Mouse (Mus musculus): ENCODE measurements around the gene Dkk1. TPM values are rescaled to one million over a fixed set of nuclear protein-coding genes. Genes with fewer than 3 reads are reported as not detected.

The Dkk1 gene
- 20.1 and 24.5 TPM in 2 replicates for polyA plus RNA-seq (2014; fragmentation: Nextera tagmentation; extraction: Ambion mirVana)

DNA sequence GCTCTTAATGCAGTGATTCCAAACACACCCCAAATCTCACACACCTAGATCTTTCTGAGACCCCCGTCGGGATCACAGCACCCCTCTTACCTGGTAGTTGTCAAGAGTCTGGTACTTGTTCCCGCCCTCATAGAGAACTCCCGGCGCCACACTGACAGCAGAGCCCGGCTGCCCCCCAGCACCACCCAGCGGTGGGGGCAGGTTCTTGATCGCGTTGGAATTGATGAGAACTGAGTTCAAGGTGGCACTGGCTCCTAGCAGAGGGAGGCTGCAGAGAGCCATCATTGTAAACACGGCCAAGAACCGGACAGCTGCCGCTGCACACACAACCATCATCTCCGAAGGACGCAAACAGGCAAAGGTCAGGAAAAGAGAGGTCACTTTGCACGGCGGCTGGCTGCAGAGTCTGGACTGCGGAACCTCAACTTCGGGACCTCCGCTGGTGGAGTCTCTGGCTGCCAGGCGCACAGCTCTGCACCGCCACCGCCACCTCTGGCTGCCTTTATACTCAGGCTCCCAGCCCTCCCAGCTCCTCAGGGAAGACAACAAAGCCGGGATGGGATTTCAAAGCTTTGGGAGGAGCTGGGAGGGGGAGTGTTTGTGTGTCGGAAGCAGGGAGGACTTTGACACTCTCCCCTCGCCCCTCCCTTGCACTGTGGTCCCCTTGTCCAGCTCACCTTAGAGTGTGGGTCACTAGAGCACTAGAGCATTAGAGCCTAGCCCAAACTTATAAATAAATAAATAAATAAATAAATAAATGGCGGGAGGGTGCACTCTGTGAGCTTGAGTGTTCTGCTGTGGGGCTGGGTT is at the start of gene Dkk1:
Dkk1 (minus strand) TSS at position 622 of the 810 bp plus-strand sequence.
- ATAC-seq (replicated peaks; ENCODE audit: insufficient number of reproducible peaks, low FRiP score, low TSS enrichment, low read depth) (peak; percentile 68), DNase-seq (ENCODE audit: low spot score) (peak; percentile 83)
- Histone ChIP-seq H3K36me3 (replicated peaks; ENCODE audit: control insufficient read depth, insufficient read depth, low read depth, low read length) (no peaks in the 10 kb centered on the region), H3K9me3 (replicated peaks; ENCODE audit: control insufficient read depth, low read length) (no peaks in the 10 kb centered on the region), H3K27ac (replicated peaks; ENCODE audit: low read depth, low read length) (no peak within 1 kb of the TSS), H3K27me3 (ENCODE audit: control insufficient read depth, insufficient read depth, low read length) (peaks cover 17% of the 10 kb centered on the region), H3K4me1 (ENCODE audit: control insufficient read depth, insufficient read depth, low read length) (no peaks in the 10 kb centered on the region; the same call in 1 of the 2 replicates), H3K9ac (replicated peaks; ENCODE audit: low read length) (peak within 1 kb of the TSS; percentile 43), H3K4me3 (ENCODE audit: low read depth, low read length) (peak within 1 kb of the TSS; percentile 33), H3K4me2 (ENCODE audit: low read depth, low read length) (peak within 1 kb of the TSS; percentile 60)
- WGBS = under 1% methylated on average over 26 of the region's 26 CpGs

DNA sequence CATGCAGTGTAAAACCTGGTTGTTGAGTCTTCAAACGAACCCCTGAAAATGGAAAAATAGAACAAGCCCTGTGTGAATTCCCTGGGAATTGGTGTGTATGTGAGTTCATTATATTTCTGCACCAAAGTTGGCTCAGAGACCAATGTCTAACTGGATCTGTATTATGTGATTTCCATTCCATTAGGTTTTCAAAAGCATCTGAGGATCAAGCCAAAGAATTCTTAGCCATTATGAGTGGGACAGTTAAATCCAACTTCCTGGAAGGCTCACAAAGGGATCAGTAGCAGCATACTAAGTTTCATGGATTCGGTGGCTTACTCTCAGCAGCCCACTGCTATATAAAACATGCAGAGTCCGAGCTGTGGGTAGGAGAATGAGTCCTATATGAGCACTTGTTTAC is 36.9 kb upstream of the Dkk1 start:
- Histone ChIP-seq H3K36me3 (replicated peaks; ENCODE audit: control insufficient read depth, insufficient read depth, low read depth, low read length) (no peaks in the 10 kb centered on the region), H3K9me3 (replicated peaks; ENCODE audit: control insufficient read depth, low read length) (no peaks in the 10 kb centered on the region), H3K4me1 (ENCODE audit: control insufficient read depth, insufficient read depth, low read length) (no peaks in the 10 kb centered on the region), H3K4me3 (ENCODE audit: low read depth, low read length) (no peak overlapping the region), H3K27ac (replicated peaks; ENCODE audit: low read depth, low read length) (no peak overlapping the region), H3K9ac (replicated peaks; ENCODE audit: low read length) (no peak overlapping the region), H3K27me3 (ENCODE audit: control insufficient read depth, insufficient read depth, low read length) (no peaks in the 10 kb centered on the region), H3K4me2 (ENCODE audit: low read depth, low read length) (no peak overlapping the region)
- no peak for DNase-seq (ENCODE audit: low spot score)
- no peak for ATAC-seq (replicated peaks; ENCODE audit: insufficient number of reproducible peaks, low FRiP score, low TSS enrichment, low read depth)
- WGBS = 81% methylated on average over 3 of the region's 3 CpGs

DNA sequence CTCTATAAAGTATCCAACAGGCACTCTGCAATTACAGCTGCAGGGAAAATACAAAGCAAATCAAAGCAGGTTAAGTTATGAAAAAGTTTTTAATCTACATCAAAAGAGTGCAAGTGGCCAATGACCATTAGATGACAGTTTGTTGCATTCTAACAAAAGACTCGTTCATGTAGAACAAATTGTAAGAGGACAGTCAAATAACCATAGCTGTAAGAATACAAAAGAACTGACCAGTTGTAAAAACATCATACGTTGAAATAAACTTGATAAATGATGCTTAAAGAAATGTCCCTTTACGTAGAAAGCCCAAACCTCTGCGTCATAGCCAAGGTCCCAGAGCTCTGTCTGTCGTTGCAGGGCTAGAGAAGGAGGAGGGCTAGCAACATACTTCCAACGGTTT is 15.1 kb upstream of the Dkk1 start:
- Histone ChIP-seq H3K27me3 (ENCODE audit: control insufficient read depth, insufficient read depth, low read length) (no peaks in the 10 kb centered on the region), H3K4me3 (ENCODE audit: low read depth, low read length) (no peak overlapping the region), H3K9me3 (replicated peaks; ENCODE audit: control insufficient read depth, low read length) (no peaks in the 10 kb centered on the region), H3K27ac (replicated peaks; ENCODE audit: low read depth, low read length) (no peak overlapping the region), H3K36me3 (replicated peaks; ENCODE audit: control insufficient read depth, insufficient read depth, low read depth, low read length) (no peaks in the 10 kb centered on the region), H3K9ac (replicated peaks; ENCODE audit: low read length) (no peak overlapping the region), H3K4me2 (ENCODE audit: low read depth, low read length) (no peak overlapping the region), H3K4me1 (ENCODE audit: control insufficient read depth, insufficient read depth, low read length) (no peaks in the 10 kb centered on the region)
- no peak for ATAC-seq (replicated peaks; ENCODE audit: insufficient number of reproducible peaks, low FRiP score, low TSS enrichment, low read depth)
- DNase-seq (ENCODE audit: low spot score) = no peak
- WGBS = 80% methylated on average over 6 of the region's 6 CpGs

DNA sequence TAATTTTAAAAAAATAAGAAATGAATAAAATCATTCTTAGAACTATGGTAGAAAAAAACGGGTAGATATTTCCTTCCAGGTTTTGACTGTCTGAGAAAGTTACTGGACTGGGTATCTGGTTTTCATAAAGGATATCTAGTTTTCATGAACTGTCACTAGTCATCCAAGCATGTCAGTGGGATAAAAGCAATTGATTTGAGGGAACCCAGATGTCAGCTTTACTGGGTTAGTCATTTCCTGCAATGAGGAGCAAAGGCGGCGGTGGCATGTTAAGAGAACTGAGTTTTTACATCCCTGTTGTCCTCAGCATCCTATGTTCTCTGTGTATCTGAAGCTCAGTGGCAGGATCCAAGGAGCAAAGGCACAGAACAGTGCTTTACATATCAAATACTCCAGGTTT is 14.4 kb upstream of the Dkk1 start:
- Histone ChIP-seq H3K36me3 (replicated peaks; ENCODE audit: control insufficient read depth, insufficient read depth, low read depth, low read length) (no peaks in the 10 kb centered on the region), H3K4me1 (ENCODE audit: control insufficient read depth, insufficient read depth, low read length) (no peaks in the 10 kb centered on the region), H3K4me3 (ENCODE audit: low read depth, low read length) (no peak overlapping the region), H3K4me2 (ENCODE audit: low read depth, low read length) (no peak overlapping the region), H3K27me3 (ENCODE audit: control insufficient read depth, insufficient read depth, low read length) (no peaks in the 10 kb centered on the region), H3K9ac (replicated peaks; ENCODE audit: low read length) (no peak overlapping the region), H3K27ac (replicated peaks; ENCODE audit: low read depth, low read length) (no peak overlapping the region), H3K9me3 (replicated peaks; ENCODE audit: control insufficient read depth, low read length) (no peaks in the 10 kb centered on the region)
- peak; percentile 65 for DNase-seq (ENCODE audit: low spot score)
- no peak for ATAC-seq (replicated peaks; ENCODE audit: insufficient number of reproducible peaks, low FRiP score, low TSS enrichment, low read depth)
- 62% methylated on average over 3 of the region's 3 CpGs for WGBS

DNA sequence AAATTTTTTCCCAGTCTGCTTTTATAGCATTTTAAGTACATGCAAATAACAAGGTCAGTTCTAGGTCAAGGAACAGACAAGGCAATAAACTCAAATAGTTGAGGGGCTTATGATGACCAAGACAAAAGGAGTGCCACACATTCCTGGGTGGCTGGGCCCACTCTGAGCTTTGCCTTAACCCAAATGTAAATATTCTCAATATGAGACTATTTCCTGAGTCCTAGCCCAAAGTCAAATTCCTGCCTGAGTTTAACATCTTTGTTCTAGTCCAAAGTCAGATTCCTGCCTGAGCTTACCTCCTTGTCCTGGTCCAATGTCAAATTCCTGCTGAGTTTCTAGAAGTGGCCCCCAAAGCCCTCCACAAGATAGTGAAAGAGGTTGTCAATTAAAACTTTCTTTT is 8.6 kb upstream of the Dkk1 start:
- Histone ChIP-seq H3K27me3 (ENCODE audit: control insufficient read depth, insufficient read depth, low read length) (no peaks in the 10 kb centered on the region), H3K9me3 (replicated peaks; ENCODE audit: control insufficient read depth, low read length) (no peaks in the 10 kb centered on the region), H3K4me3 (ENCODE audit: low read depth, low read length) (no peak overlapping the region), H3K36me3 (replicated peaks; ENCODE audit: control insufficient read depth, insufficient read depth, low read depth, low read length) (no peaks in the 10 kb centered on the region), H3K4me2 (ENCODE audit: low read depth, low read length) (no peak overlapping the region), H3K9ac (replicated peaks; ENCODE audit: low read length) (no peak overlapping the region), H3K27ac (replicated peaks; ENCODE audit: low read depth, low read length) (no peak overlapping the region), H3K4me1 (ENCODE audit: control insufficient read depth, insufficient read depth, low read length) (no peaks in the 10 kb centered on the region)
- no peak for ATAC-seq (replicated peaks; ENCODE audit: insufficient number of reproducible peaks, low FRiP score, low TSS enrichment, low read depth)
- no peak for DNase-seq (ENCODE audit: low spot score)

DNA sequence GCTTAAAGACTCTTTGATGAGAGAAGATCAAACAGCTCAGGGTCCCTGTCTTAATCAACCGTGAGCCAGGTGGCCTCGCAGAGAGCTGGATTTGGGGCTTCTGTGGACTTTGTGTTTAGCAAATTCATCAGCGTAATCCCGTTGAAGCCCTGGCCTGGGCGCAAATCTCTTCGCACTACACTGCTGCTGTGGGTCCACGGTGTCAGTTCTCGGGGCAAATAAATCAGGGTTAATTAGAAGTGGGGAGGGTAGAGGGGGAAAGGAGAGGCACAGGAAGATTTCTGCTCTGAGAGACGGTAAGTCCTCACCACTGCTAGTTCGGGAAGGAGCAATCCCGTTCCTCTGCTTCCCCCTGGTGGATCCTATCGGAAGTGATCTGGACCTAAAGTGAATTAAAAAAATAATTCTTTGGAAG is 5.0 kb upstream of the Dkk1 start:
- no peaks in the 10 kb centered on the region; the same call in 1 of the 2 replicates for H3K4me1 ChIP-seq (ENCODE audit: control insufficient read depth, insufficient read depth, low read length)
- peak overlapping the region; percentile 50 for H3K9ac ChIP-seq (replicated peaks; ENCODE audit: low read length)
- H3K27ac ChIP-seq (replicated peaks; ENCODE audit: low read depth, low read length) = no peak overlapping the region
- peak overlapping the region; percentile 46 for H3K4me2 ChIP-seq (ENCODE audit: low read depth, low read length)
- DNase-seq (ENCODE audit: low spot score) (peak; percentile 88), ATAC-seq (replicated peaks; ENCODE audit: insufficient number of reproducible peaks, low FRiP score, low TSS enrichment, low read depth) (no peak; the same call in 1 of the 2 replicates)
- no peaks in the 10 kb centered on the region for H3K36me3 ChIP-seq (replicated peaks; ENCODE audit: control insufficient read depth, insufficient read depth, low read depth, low read length)
- H3K4me3 ChIP-seq (ENCODE audit: low read depth, low read length) = peak overlapping the region; percentile 23; the same call in 1 of the 2 replicates
- under 1% methylated on average over 12 of the region's 12 CpGs for WGBS
- no peaks in the 10 kb centered on the region for H3K9me3 ChIP-seq (replicated peaks; ENCODE audit: control insufficient read depth, low read length)
- H3K27me3 ChIP-seq (ENCODE audit: control insufficient read depth, insufficient read depth, low read length) = 0 out of 2 replicates have a peak, but pooled peaks cover under 1% of the 10 kb centered on the region

DNA sequence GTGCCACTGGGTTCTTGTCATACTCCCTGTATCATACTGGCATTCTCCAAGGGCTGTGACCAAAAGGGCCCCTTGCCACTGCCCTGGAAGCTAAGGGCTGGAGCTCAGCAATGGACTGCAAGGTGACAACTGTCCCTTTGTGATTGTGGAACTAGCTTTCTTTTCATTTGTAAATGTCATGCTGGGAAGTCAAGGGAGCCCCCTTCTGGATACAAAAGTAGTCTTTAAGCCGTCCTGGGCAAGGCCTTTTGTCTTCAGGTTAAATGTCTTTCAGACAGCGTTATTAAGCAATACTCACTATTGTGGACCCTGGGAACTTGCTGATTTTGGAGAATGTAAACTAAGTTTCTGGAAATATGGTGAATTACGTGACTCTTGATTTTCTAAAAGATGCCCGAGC is 4.3 kb upstream of the Dkk1 start:
- Histone ChIP-seq H3K9me3 (replicated peaks; ENCODE audit: control insufficient read depth, low read length) (no peaks in the 10 kb centered on the region), H3K27ac (replicated peaks; ENCODE audit: low read depth, low read length) (no peak overlapping the region), H3K4me1 (ENCODE audit: control insufficient read depth, insufficient read depth, low read length) (no peaks in the 10 kb centered on the region; the same call in 1 of the 2 replicates), H3K9ac (replicated peaks; ENCODE audit: low read length) (no peak overlapping the region), H3K4me3 (ENCODE audit: low read depth, low read length) (no peak overlapping the region), H3K27me3 (ENCODE audit: control insufficient read depth, insufficient read depth, low read length) (peaks cover 8% of the 10 kb centered on the region; the same call in 1 of the 2 replicates), H3K4me2 (ENCODE audit: low read depth, low read length) (no peak overlapping the region), H3K36me3 (replicated peaks; ENCODE audit: control insufficient read depth, insufficient read depth, low read depth, low read length) (no peaks in the 10 kb centered on the region)
- ATAC-seq (replicated peaks; ENCODE audit: insufficient number of reproducible peaks, low FRiP score, low TSS enrichment, low read depth) = no peak
- WGBS = 5% methylated on average over 4 of the region's 4 CpGs
- peak; percentile 57 for DNase-seq (ENCODE audit: low spot score)

DNA sequence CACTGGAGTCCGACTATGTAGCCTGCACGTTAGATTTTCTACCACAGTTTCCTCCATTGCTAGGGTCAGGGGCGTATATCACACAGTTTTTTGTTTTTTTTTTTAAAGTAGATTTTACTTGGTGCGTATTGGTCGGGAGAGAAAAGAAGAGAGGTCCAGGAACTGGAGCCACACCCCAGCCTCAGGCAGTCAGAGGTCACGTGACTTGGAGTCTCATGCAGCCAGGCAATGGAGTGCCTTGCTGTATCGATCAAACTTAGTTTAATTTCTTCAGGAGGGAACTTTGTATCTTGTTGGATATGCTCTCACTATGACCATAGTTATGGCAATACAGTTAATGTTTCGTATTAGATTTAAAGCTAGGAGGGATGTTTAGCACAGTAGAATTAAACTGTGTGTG is 2.8 kb upstream of the Dkk1 start:
- no peak overlapping the region for H3K4me3 ChIP-seq (ENCODE audit: low read depth, low read length)
- ATAC-seq (replicated peaks; ENCODE audit: insufficient number of reproducible peaks, low FRiP score, low TSS enrichment, low read depth) (no peak), DNase-seq (ENCODE audit: low spot score) (no peak)
- WGBS = 52% methylated on average over 8 of the region's 8 CpGs
- peaks cover 14% of the 10 kb centered on the region for H3K27me3 ChIP-seq (ENCODE audit: control insufficient read depth, insufficient read depth, low read length)
- no peak overlapping the region for H3K27ac ChIP-seq (replicated peaks; ENCODE audit: low read depth, low read length)
- no peaks in the 10 kb centered on the region for H3K9me3 ChIP-seq (replicated peaks; ENCODE audit: control insufficient read depth, low read length)
- no peak overlapping the region for H3K9ac ChIP-seq (replicated peaks; ENCODE audit: low read length)
- no peaks in the 10 kb centered on the region; the same call in 1 of the 2 replicates for H3K4me1 ChIP-seq (ENCODE audit: control insufficient read depth, insufficient read depth, low read length)
- no peak overlapping the region for H3K4me2 ChIP-seq (ENCODE audit: low read depth, low read length)
- no peaks in the 10 kb centered on the region for H3K36me3 ChIP-seq (replicated peaks; ENCODE audit: control insufficient read depth, insufficient read depth, low read depth, low read length)

All from embryonic facial prominence, embryonic 11.5 days (tissue).